Mouse (Mus musculus) G1E (cell line): ENCODE results near the gene Zbtb25. TPM values are rescaled to one million over a fixed set of nuclear protein-coding genes. Genes with fewer than 3 reads are reported as not detected.
A peak's percentile ranks its signal among the peaks of the same experiment; 100 is the strongest.

Source experiments
- ATAC-seq: 2 replicates; pipeline ENCODE4 v1.8.0; 2016; ENCODE audit warnings: mild to moderate bottlenecking; ENCODE audit not compliant: insufficient number of reproducible peaks, poor library complexity, low FRiP score, severe bottlenecking; ENCODE audit errors: extremely low read depth
- DNase-seq: peaks from one replicate; pipeline ENCODE4 v3.0.0; 2012; ENCODE audit warnings: low spot score
- H3K27me3 ChIP-seq: 2 replicates; pipeline ENCODE4 v1.6.1; 2012; ENCODE audit warnings: mild to moderate bottlenecking, low read length, inconsistent platforms; ENCODE audit not compliant: insufficient read depth
- H3K36me3 ChIP-seq: replicated peaks from 2 replicates; pipeline ENCODE3; 2012; ENCODE audit warnings: mild to moderate bottlenecking, inconsistent platforms
- H3K4me1 ChIP-seq: 2 replicates; pipeline ENCODE4 v1.6.1; 2012; ENCODE audit warnings: low read depth, low read length, inconsistent platforms, mixed read lengths; ENCODE audit not compliant: insufficient read depth
- H3K4me3 ChIP-seq: 2 replicates; pipeline ENCODE4 v1.5.1; 2012; ENCODE audit warnings: low read depth, mild to moderate bottlenecking, inconsistent platforms, low read length, moderate library complexity, mixed read lengths
- H3K9me3 ChIP-seq: replicated peaks from 2 replicates; pipeline ENCODE4 v1.6.1; 2012; ENCODE audit warnings: inconsistent platforms
- CTCF ChIP-seq: IDR thresholded peaks from 2 replicates; pipeline ENCODE4 v1.5.1; 2012; ENCODE audit warnings: low read depth, low read length, inconsistent platforms, mixed read lengths
- GATA1 ChIP-seq: IDR thresholded peaks from 2 replicates; pipeline ENCODE4 v1.6.1; 2012; ENCODE audit warnings: borderline replicate concordance, low read length, inconsistent platforms, mixed read lengths
- GATA2 ChIP-seq: IDR thresholded peaks from 2 replicates; pipeline ENCODE4 v1.6.1; 2012; ENCODE audit warnings: low read depth, low read length, inconsistent platforms, borderline replicate concordance
- POLR2AphosphoS5 ChIP-seq: IDR thresholded peaks from 2 replicates; pipeline ENCODE4 v1.6.1; 2012; ENCODE audit warnings: low read depth, low read length, inconsistent platforms; ENCODE audit not compliant: insufficient replicate concordance
- TAL1 ChIP-seq: conservative IDR thresholded peaks from 2 replicates; pipeline ENCODE4 v1.6.1; 2012; ENCODE audit warnings: low read depth, low read length, inconsistent platforms, mixed read lengths
- polyA plus RNA-seq: library from polyadenylated mRNA; stranded (reverse); fragments of >175 nt; gene quantifications from 2 replicates; pipeline ENCODE4 v1.2.3, GENCODE M21; 2012
- total RNA-seq, 2 experiments: library from RNA; stranded (forward) in 1 of 2; stranded (reverse) in 1 of 2; fragments of 200-1000 nt in 1 of 2; fragments of >200 nt in 1 of 2; fragmentation: Nextera tagmentation in 1 of 2; gene quantifications; 2 replicates each; pipeline ENCODE4 v1.2.3; 2014 to 2017

Zbtb25 gene
- total RNA-seq (2014; fragmentation: Nextera tagmentation) (54.4 and 62.5 TPM in 2 replicates), total RNA-seq (2017) (15.5 and 17.5 TPM in 2 replicates), polyA plus RNA-seq (12.1 and 12.2 TPM in 2 replicates)

- Histone ChIP-seq H3K36me3 (peaks cover 38% of the 10 kb centered on the region), H3K4me1 (peaks cover 74% of the 10 kb centered on the region), H3K4me3 (peak within 1 kb of the TSS; percentile 91), H3K27me3 (no peaks in the 10 kb centered on the region), H3K9me3 (no peaks in the 10 kb centered on the region)
- TF ChIP-seq POLR2AphosphoS5 (no peak), CTCF (no peak), TAL1 (no peak), GATA2 (no peak), GATA1 (no peak)
- DNase-seq (peak; percentile 82), ATAC-seq (no peak; the same call in 1 of the 2 replicates)
Measured at GRCm38 (mm10) chr12:76369206-76369977, at the start of gene Zbtb25. Gene Zbtb25 (minus strand): TSS chr12:76369602.

GRCm38 (mm10) chr12:76418346-76418745 lies 48.9 kb upstream of the Zbtb25 start:
- ATAC-seq (no peak), DNase-seq (no peak)
- H3K4me3 ChIP-seq = no peak overlapping the region
- TF ChIP-seq POLR2AphosphoS5 (no peak), CTCF (no peak), GATA1 (no peak), TAL1 (no peak), GATA2 (no peak)
- H3K27me3 ChIP-seq = peaks cover 17% of the 10 kb centered on the region
- H3K4me1 ChIP-seq = peaks cover 3% of the 10 kb centered on the region; the same call in 1 of the 2 replicates
- H3K9me3 ChIP-seq = peaks cover 11% of the 10 kb centered on the region
- no peaks in the 10 kb centered on the region for H3K36me3 ChIP-seq

- no peak for TF ChIP-seq GATA2
- no peak for TF ChIP-seq POLR2AphosphoS5
- no peak for TF ChIP-seq CTCF
- no peak for TF ChIP-seq GATA1
- TF ChIP-seq TAL1 = no peak
- Histone ChIP-seq H3K27me3 (peaks cover 17% of the 10 kb centered on the region), H3K4me1 (peaks cover 3% of the 10 kb centered on the region; the same call in 1 of the 2 replicates), H3K4me3 (no peak within 1 kb of the TSS), H3K36me3 (no peaks in the 10 kb centered on the region), H3K9me3 (peaks cover 11% of the 10 kb centered on the region)
- no peak for ATAC-seq
- no peak for DNase-seq
Measured at GRCm38 (mm10) chr12:76417433-76417854, 48.0 kb upstream of the Zbtb25 start, which contains the start of gene Ppp1r36. Gene Ppp1r36 (plus strand): TSS chr12:76417538.

- ATAC-seq (no peak), DNase-seq (no peak)
- peaks cover 17% of the 10 kb centered on the region for H3K27me3 ChIP-seq
- peaks cover 3% of the 10 kb centered on the region; the same call in 1 of the 2 replicates for H3K4me1 ChIP-seq
- peaks cover 11% of the 10 kb centered on the region for H3K9me3 ChIP-seq
- TF ChIP-seq GATA2 (no peak), CTCF (no peak)
- no peak overlapping the region for H3K4me3 ChIP-seq
- H3K36me3 ChIP-seq = no peaks in the 10 kb centered on the region
Measured at GRCm38 (mm10) chr12:76415383-76416010, 46.1 kb upstream of the Zbtb25 start.

- ATAC-seq (no peak), DNase-seq (no peak)
- Histone ChIP-seq H3K4me1 (peaks cover 13% of the 10 kb centered on the region), H3K36me3 (peaks cover 14% of the 10 kb centered on the region), H3K4me3 (no peak overlapping the region), H3K9me3 (peaks cover 20% of the 10 kb centered on the region), H3K27me3 (peaks cover 19% of the 10 kb centered on the region; the same call in 1 of the 2 replicates)
- TF ChIP-seq GATA2 (no peak), GATA1 (no peak), TAL1 (no peak), CTCF (no peak), POLR2AphosphoS5 (no peak)
Measured at GRCm38 (mm10) chr12:76409166-76409565, 39.8 kb upstream of the Zbtb25 start.

GRCm38 (mm10) chr12:76407184-76407583 lies 37.8 kb upstream of the Zbtb25 start:
- no peak for TF ChIP-seq TAL1
- TF ChIP-seq CTCF = no peak
- TF ChIP-seq GATA1 = no peak
- TF ChIP-seq POLR2AphosphoS5 = no peak
- no peak for TF ChIP-seq GATA2
- peaks cover 24% of the 10 kb centered on the region for H3K4me1 ChIP-seq
- H3K4me3 ChIP-seq = no peak overlapping the region
- ATAC-seq (no peak), DNase-seq (no peak)
- H3K36me3 ChIP-seq = peaks cover 14% of the 10 kb centered on the region
- peaks cover 20% of the 10 kb centered on the region for H3K9me3 ChIP-seq
- peaks cover 19% of the 10 kb centered on the region; the same call in 1 of the 2 replicates for H3K27me3 ChIP-seq
